Mouse (Mus musculus) 3134 (cell line): ENCODE data around the gene Spata2.
A peak's percentile ranks its signal among the peaks of the same experiment; 100 is the strongest.

Experiments
- DNase-seq: peaks from one replicate; pipeline ENCODE4 v3.0.0-alpha.2; 2011; ENCODE audit warnings: low spot score; ENCODE audit not compliant: insufficient read length; ENCODE audit errors: extremely low read depth

Spata2 gene

GRCm38 (mm10) chr2:167512365-167512764 is 19.7 kb upstream of the Spata2 start:
- no peak for DNase-seq

- no peak for DNase-seq
Measured at GRCm38 (mm10) chr2:167510485-167510884, 17.8 kb upstream of the Spata2 start.

GRCm38 (mm10) chr2:167508569-167508968 is 15.9 kb upstream of the Spata2 start:
- DNase-seq = no peak

- DNase-seq = no peak
Measured at GRCm38 (mm10) chr2:167507719-167508385, 15.2 kb upstream of the Spata2 start.

- DNase-seq = no peak
Measured at GRCm38 (mm10) chr2:167506546-167507260, 14.0 kb upstream of the Spata2 start.

GRCm38 (mm10) chr2:167505127-167505526 is 12.4 kb upstream of the Spata2 start:
- no peak for DNase-seq

- DNase-seq = peak; percentile 73
Measured at GRCm38 (mm10) chr2:167503896-167504349, 11.2 kb upstream of the Spata2 start.

- DNase-seq = peak; percentile 85
Measured at GRCm38 (mm10) chr2:167503253-167503895, 10.7 kb upstream of the Spata2 start.

GRCm38 (mm10) chr2:167502554-167503252 is 10.0 kb upstream of the Spata2 start:
- DNase-seq = no peak

GRCm38 (mm10) chr2:167497272-167497671 is 4.6 kb upstream of the Spata2 start:
- DNase-seq = no peak

GRCm38 (mm10) chr2:167496437-167496836 is 3.8 kb upstream of the Spata2 start:
- no peak for DNase-seq

- DNase-seq = peak; percentile 63
Measured at GRCm38 (mm10) chr2:167491757-167492708, 654 bp downstream of the Spata2 start, which contains the start of gene Rnf114. Rnf114 (plus strand) TSS chr2:167492645.

- DNase-seq = no peak
Measured at GRCm38 (mm10) chr2:167490813-167491525, 1.7 kb downstream of the Spata2 start.

GRCm38 (mm10) chr2:167487994-167488393 is 4.7 kb downstream of the Spata2 start:
- DNase-seq = no peak

- DNase-seq = no peak
Measured at GRCm38 (mm10) chr2:167487551-167487950, 5.1 kb downstream of the Spata2 start.

GRCm38 (mm10) chr2:167486573-167486972 is 6.1 kb downstream of the Spata2 start:
- no peak for DNase-seq

- peak; percentile 94 for DNase-seq
Measured at GRCm38 (mm10) chr2:167485501-167486377, 6.9 kb downstream of the Spata2 start.

GRCm38 (mm10) chr2:167484932-167485331 is 7.8 kb downstream of the Spata2 start:
- DNase-seq = no peak
